Mouse (Mus musculus): Measurements from ENCODE around the gene Kbtbd13. TPM values are rescaled to one million over a fixed set of nuclear protein-coding genes. Genes with fewer than 3 reads are reported as not detected.

Kbtbd13 gene
- polyA plus RNA-seq, 1 experiment from 2014 or later, result 0.66 TPM

- WGBS, result 80% methylated on average over 3 of the region's 3 CpGs
- DNase-seq (ENCODE audit: extremely low spot score, low spot score), result no peak
- no peaks in the 10 kb centered on the region; the same call in 1 of the 2 replicates for H3K36me3 ChIP-seq (replicated peaks)
- no peaks in the 10 kb centered on the region for H3K27me3 ChIP-seq (ENCODE audit: poor library complexity, severe bottlenecking)
- H3K4me1 ChIP-seq, result no peaks in the 10 kb centered on the region
- no peak overlapping the region for H3K27ac ChIP-seq
- no peaks in the 10 kb centered on the region for H3K9me3 ChIP-seq
- no peak overlapping the region for H3K4me3 ChIP-seq
These were observed 19.9 kb upstream of the Kbtbd13 start for GRCm38 (mm10) chr9:65411326-65411725.

GRCm38 (mm10) chr9:65410378-65410777, 18.9 kb upstream of the Kbtbd13 start:
- Histone ChIP-seq H3K4me3 (no peak overlapping the region), H3K9me3 (no peaks in the 10 kb centered on the region), H3K4me1 (no peaks in the 10 kb centered on the region), H3K27ac (no peak overlapping the region), H3K36me3 (replicated peaks) (no peaks in the 10 kb centered on the region; the same call in 1 of the 2 replicates), H3K27me3 (ENCODE audit: poor library complexity, severe bottlenecking) (no peaks in the 10 kb centered on the region)
- 92% methylated on average over 8 of the region's 8 CpGs for WGBS
- no peak for DNase-seq (ENCODE audit: extremely low spot score, low spot score)

GRCm38 (mm10) chr9:65408871-65409295, 17.4 kb upstream of the Kbtbd13 start:
- WGBS, result 84% methylated on average over 5 of the region's 5 CpGs
- no peaks in the 10 kb centered on the region for H3K4me1 ChIP-seq
- H3K4me3 ChIP-seq, result no peak overlapping the region

GRCm38 (mm10) chr9:65407861-65408260, 16.4 kb upstream of the Kbtbd13 start:
- Histone ChIP-seq H3K27me3 (ENCODE audit: poor library complexity, severe bottlenecking) (no peaks in the 10 kb centered on the region), H3K9me3 (no peaks in the 10 kb centered on the region), H3K4me1 (no peaks in the 10 kb centered on the region), H3K27ac (no peak overlapping the region), H3K36me3 (replicated peaks) (no peaks in the 10 kb centered on the region; the same call in 1 of the 2 replicates), H3K4me3 (no peak overlapping the region)
- DNase-seq (ENCODE audit: extremely low spot score, low spot score), result no peak
- 81% methylated on average over 3 of the region's 3 CpGs for WGBS

More at GRCm38 (mm10) chr9:65408871-65409295, 17.4 kb upstream of the Kbtbd13 start:
- no peaks in the 10 kb centered on the region for H3K9me3 ChIP-seq
- H3K36me3 ChIP-seq (replicated peaks), result no peaks in the 10 kb centered on the region; the same call in 1 of the 2 replicates
- H3K27ac ChIP-seq, result no peak overlapping the region
- H3K27me3 ChIP-seq (ENCODE audit: poor library complexity, severe bottlenecking), result no peaks in the 10 kb centered on the region
- DNase-seq (ENCODE audit: extremely low spot score, low spot score), result no peak

GRCm38 (mm10) chr9:65407327-65407726, 15.9 kb upstream of the Kbtbd13 start:
- no peaks in the 10 kb centered on the region; the same call in 1 of the 2 replicates for H3K36me3 ChIP-seq (replicated peaks)
- 86% methylated on average over 5 of the region's 5 CpGs for WGBS
- no peak for DNase-seq (ENCODE audit: extremely low spot score, low spot score)
- no peaks in the 10 kb centered on the region for H3K27me3 ChIP-seq (ENCODE audit: poor library complexity, severe bottlenecking)
- H3K9me3 ChIP-seq, result no peaks in the 10 kb centered on the region
- H3K27ac ChIP-seq, result no peak overlapping the region
- H3K4me1 ChIP-seq, result no peaks in the 10 kb centered on the region
- no peak overlapping the region for H3K4me3 ChIP-seq

GRCm38 (mm10) chr9:65405184-65405449, 13.7 kb upstream of the Kbtbd13 start:
- WGBS, result 86% methylated on average over 2 of the region's 2 CpGs
- Histone ChIP-seq H3K27ac (no peak overlapping the region), H3K36me3 (replicated peaks) (no peaks in the 10 kb centered on the region), H3K9me3 (no peaks in the 10 kb centered on the region), H3K27me3 (ENCODE audit: poor library complexity, severe bottlenecking) (no peaks in the 10 kb centered on the region), H3K4me3 (no peak overlapping the region), H3K4me1 (no peaks in the 10 kb centered on the region)
- no peak for DNase-seq (ENCODE audit: extremely low spot score, low spot score)

GRCm38 (mm10) chr9:65404331-65405183, 13.1 kb upstream of the Kbtbd13 start:
- no peaks in the 10 kb centered on the region for H3K36me3 ChIP-seq (replicated peaks)
- peaks cover 4% of the 10 kb centered on the region; the same call in 1 of the 2 replicates for H3K27me3 ChIP-seq (ENCODE audit: poor library complexity, severe bottlenecking)
- H3K4me3 ChIP-seq, result no peak overlapping the region
- no peak overlapping the region for H3K27ac ChIP-seq
- no peaks in the 10 kb centered on the region for H3K4me1 ChIP-seq
- WGBS, result 84% methylated on average over 15 of the region's 15 CpGs
- no peaks in the 10 kb centered on the region for H3K9me3 ChIP-seq
- DNase-seq (ENCODE audit: extremely low spot score, low spot score), result no peak

GRCm38 (mm10) chr9:65399934-65400333, 8.5 kb upstream of the Kbtbd13 start:
- Histone ChIP-seq H3K36me3 (replicated peaks) (no peaks in the 10 kb centered on the region), H3K27ac (no peak overlapping the region), H3K27me3 (ENCODE audit: poor library complexity, severe bottlenecking) (peaks cover 38% of the 10 kb centered on the region), H3K4me3 (no peak overlapping the region), H3K9me3 (no peaks in the 10 kb centered on the region), H3K4me1 (peaks cover 15% of the 10 kb centered on the region)
- 92% methylated on average over 6 of the region's 6 CpGs for WGBS
- DNase-seq (ENCODE audit: extremely low spot score, low spot score), result no peak

GRCm38 (mm10) chr9:65398279-65398678, 6.8 kb upstream of the Kbtbd13 start, which contains the start of gene Rasl12:
Gene Rasl12 (plus strand): TSS chr9:65398506.
- peaks cover 47% of the 10 kb centered on the region for H3K27me3 ChIP-seq (ENCODE audit: poor library complexity, severe bottlenecking)
- 0% methylated on average over 24 of the region's 24 CpGs for WGBS
- peak; percentile 83 for DNase-seq (ENCODE audit: extremely low spot score, low spot score)
- peaks cover 15% of the 10 kb centered on the region for H3K4me1 ChIP-seq
- peak within 1 kb of the TSS; percentile 60 for H3K4me3 ChIP-seq
- H3K36me3 ChIP-seq (replicated peaks), result no peaks in the 10 kb centered on the region
- H3K9me3 ChIP-seq, result no peaks in the 10 kb centered on the region
- peak within 1 kb of the TSS; percentile 81 for H3K27ac ChIP-seq

- no peak for DNase-seq (ENCODE audit: extremely low spot score, low spot score)
- peaks cover 81% of the 10 kb centered on the region for H3K27me3 ChIP-seq (ENCODE audit: poor library complexity, severe bottlenecking)
- H3K4me3 ChIP-seq, result no peak overlapping the region
- H3K27ac ChIP-seq, result no peak overlapping the region
- peaks cover 26% of the 10 kb centered on the region for H3K4me1 ChIP-seq
- 68% methylated on average over 2 of the region's 2 CpGs for WGBS
- H3K9me3 ChIP-seq, result no peaks in the 10 kb centered on the region; the same call in 1 of the 2 replicates
- no peaks in the 10 kb centered on the region for H3K36me3 ChIP-seq (replicated peaks)
These were observed 2.9 kb upstream of the Kbtbd13 start for GRCm38 (mm10) chr9:65394360-65394759.

- Histone ChIP-seq H3K4me3 (no peak overlapping the region), H3K27me3 (ENCODE audit: poor library complexity, severe bottlenecking) (peaks cover 81% of the 10 kb centered on the region), H3K27ac (no peak overlapping the region), H3K4me1 (peaks cover 19% of the 10 kb centered on the region), H3K9me3 (no peaks in the 10 kb centered on the region; the same call in 1 of the 2 replicates), H3K36me3 (replicated peaks) (no peaks in the 10 kb centered on the region)
- 56% methylated on average over 2 of the region's 2 CpGs for WGBS
- DNase-seq (ENCODE audit: extremely low spot score, low spot score), result no peak
These were observed 2.2 kb upstream of the Kbtbd13 start for GRCm38 (mm10) chr9:65393606-65394005.

GRCm38 (mm10) chr9:65392638-65393364, 1.3 kb upstream of the Kbtbd13 start:
- Histone ChIP-seq H3K27ac (no peak overlapping the region), H3K9me3 (no peaks in the 10 kb centered on the region; the same call in 1 of the 2 replicates), H3K4me1 (peaks cover 11% of the 10 kb centered on the region), H3K36me3 (replicated peaks) (no peaks in the 10 kb centered on the region), H3K4me3 (no peak overlapping the region), H3K27me3 (ENCODE audit: poor library complexity, severe bottlenecking) (peaks cover 82% of the 10 kb centered on the region)
- 30% methylated on average over 6 of the region's 6 CpGs for WGBS
- DNase-seq (ENCODE audit: extremely low spot score, low spot score), result peak; percentile 56

Data from forebrain, embryonic 10.5 days (tissue).